Mouse (Mus musculus): ENCODE measurements at regions not wholly inside any gene's neighbourhood (a gene's known extent, or its start where the extent isn't known, plus 50 kb on each side); places are given as distances from the start of the nearest gene placed in this dataset.

DNA sequence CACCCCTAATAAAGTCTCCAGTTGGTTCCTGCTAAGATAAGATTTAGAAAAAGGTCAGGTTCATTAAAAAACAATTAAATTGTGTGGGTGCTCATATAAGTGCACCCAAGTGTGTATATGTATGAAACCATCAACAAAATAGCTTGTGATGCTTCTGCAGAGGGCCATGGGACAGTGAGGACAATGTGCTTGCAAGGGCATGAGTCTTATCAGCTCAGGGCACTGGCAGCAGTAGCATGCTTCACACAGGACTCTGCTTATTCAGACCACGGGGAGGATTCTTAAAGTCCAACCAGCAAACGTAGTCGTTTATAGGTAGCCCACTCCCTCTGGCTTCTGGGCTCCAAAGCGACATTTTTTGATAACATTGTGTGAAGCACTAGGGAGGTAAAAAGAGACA lies 186.6 kb downstream of the Enc1 start:
- DNase-seq (ENCODE audit: low read depth): no peak
- no peak for TF ChIP-seq CTCF (IDR thresholded peaks at IDR 0.05; ENCODE audit: borderline replicate concordance, extremely low read depth, insufficient read depth, insufficient read length)
- no peak for TF ChIP-seq POLR2A (IDR thresholded peaks at IDR 0.05; ENCODE audit: borderline replicate concordance, extremely low read depth, insufficient read depth, insufficient read length, poor library complexity, severe bottlenecking)

DNA sequence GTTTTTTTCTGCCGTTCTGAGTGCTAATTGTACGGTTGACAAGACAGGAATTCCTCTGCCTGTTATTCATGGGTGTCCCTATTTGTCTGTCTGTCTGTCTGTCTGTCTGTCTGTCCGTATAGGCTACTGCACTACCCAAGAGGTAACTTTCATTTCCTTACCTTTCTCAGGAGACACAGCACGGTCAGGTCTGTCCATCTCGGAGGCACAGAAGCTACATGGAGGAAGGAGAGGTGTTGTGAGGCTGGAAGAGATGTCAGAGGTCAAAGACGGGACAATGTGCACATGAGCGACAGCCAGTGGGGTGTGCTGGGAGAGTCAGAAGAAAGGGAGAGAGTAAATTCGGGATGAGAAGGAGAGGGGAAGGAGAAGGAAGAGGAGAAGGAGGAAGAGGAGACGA lies 184.8 kb downstream of the Enc1 start:
- no peak for DNase-seq (ENCODE audit: low read depth)
- TF ChIP-seq POLR2A (IDR thresholded peaks at IDR 0.05; ENCODE audit: borderline replicate concordance, extremely low read depth, insufficient read depth, insufficient read length, poor library complexity, severe bottlenecking): no peak
- no peak for TF ChIP-seq CTCF (IDR thresholded peaks at IDR 0.05; ENCODE audit: borderline replicate concordance, extremely low read depth, insufficient read depth, insufficient read length)

DNA sequence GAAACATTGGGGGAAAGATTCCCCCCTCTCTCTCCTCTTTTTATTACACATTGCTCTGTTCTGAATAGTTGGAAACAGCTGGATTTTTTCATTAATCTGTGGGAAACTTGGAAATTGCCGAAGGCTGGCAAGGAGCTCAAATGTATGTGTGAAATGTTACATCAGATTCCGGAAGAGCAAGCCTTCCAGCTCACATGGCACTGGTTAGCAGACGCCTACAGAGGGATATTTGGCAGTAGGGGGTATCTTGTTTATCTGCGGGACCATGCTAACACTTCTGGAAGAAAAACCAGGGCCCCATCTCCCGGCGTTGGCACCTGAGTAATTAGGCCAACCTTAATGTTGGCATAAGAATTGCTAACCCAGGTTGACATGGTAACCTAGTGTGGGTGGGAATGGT lies 183.0 kb downstream of the Enc1 start:
- no peak for TF ChIP-seq POLR2A (IDR thresholded peaks at IDR 0.05; ENCODE audit: borderline replicate concordance, extremely low read depth, insufficient read depth, insufficient read length, poor library complexity, severe bottlenecking)
- no peak for TF ChIP-seq CTCF (IDR thresholded peaks at IDR 0.05; ENCODE audit: borderline replicate concordance, extremely low read depth, insufficient read depth, insufficient read length)
- DNase-seq (ENCODE audit: low read depth): peak; percentile 71

DNA sequence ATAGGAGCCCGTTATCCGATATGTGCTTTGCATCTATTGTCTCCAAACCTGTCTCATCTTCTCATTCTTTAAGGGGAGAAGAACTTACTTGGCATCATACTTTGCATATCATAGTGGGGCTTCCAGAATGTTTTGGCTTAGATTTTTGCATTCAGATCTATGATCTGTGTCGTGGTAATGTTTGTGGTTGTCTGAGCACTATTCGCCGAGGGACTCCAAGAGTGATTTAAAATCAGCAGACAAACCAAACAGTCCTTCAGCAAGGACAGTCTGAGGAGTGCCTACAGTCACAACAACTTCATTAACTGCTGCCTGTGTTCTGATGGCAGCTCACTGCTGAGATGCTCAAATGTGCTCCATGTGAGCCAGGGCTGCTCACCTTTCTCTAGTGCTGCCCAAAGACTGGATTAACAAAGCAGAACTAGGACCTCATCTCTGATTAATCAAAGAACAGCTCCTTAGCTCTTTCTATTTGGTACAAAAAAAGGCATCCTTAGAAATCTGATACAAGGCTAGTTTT lies 182.5 kb downstream of the Enc1 start:
- TF ChIP-seq CTCF (IDR thresholded peaks at IDR 0.05; ENCODE audit: borderline replicate concordance, extremely low read depth, insufficient read depth, insufficient read length): no peak
- TF ChIP-seq POLR2A (IDR thresholded peaks at IDR 0.05; ENCODE audit: borderline replicate concordance, extremely low read depth, insufficient read depth, insufficient read length, poor library complexity, severe bottlenecking): no peak
- no peak for DNase-seq (ENCODE audit: low read depth)

DNA sequence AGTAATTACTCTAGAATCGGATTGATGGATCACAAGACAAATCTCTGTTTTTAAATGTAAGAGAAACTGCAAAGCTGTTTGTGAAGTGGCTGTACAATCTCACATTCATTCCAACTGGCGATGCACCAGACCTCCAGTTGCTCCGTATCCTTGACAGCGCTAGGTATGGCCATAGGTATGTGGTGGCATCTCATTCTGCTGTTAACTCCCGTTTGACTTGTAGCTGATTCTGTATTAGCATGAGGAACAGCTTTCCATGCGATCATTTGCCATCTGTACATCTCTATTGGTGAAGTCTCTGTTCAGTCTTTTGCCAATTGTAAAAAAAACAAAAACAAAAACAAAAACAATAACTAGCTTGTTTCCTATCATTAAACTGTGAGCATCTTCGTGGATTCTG lies 182.0 kb downstream of the Enc1 start:
- TF ChIP-seq POLR2A (IDR thresholded peaks at IDR 0.05; ENCODE audit: borderline replicate concordance, extremely low read depth, insufficient read depth, insufficient read length, poor library complexity, severe bottlenecking) (no peak), CTCF (IDR thresholded peaks at IDR 0.05; ENCODE audit: borderline replicate concordance, extremely low read depth, insufficient read depth, insufficient read length) (no peak)
- DNase-seq (ENCODE audit: low read depth): peak; percentile 61

DNA sequence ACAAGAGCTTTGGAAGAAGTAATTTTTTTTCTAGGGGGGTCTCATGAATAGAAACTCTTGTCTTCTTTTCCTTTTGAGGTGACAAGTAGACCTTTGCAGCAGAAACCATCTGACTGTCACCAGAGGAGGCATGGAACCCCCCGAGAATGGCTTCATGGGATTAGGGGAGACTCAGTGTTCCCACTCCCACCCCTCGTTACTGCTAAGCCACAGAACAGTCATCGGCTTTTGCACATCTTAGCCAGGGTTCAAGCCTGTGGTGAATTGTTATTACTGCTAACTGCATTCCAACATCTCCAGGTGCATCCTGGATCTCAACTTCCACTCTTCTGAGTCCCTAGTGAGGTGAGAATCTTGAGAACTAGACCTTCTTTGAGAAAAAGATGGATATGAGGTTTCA lies 180.9 kb downstream of the Enc1 start:
- no peak for TF ChIP-seq CTCF (IDR thresholded peaks at IDR 0.05; ENCODE audit: borderline replicate concordance, extremely low read depth, insufficient read depth, insufficient read length)
- TF ChIP-seq POLR2A (IDR thresholded peaks at IDR 0.05; ENCODE audit: borderline replicate concordance, extremely low read depth, insufficient read depth, insufficient read length, poor library complexity, severe bottlenecking): no peak
- DNase-seq (ENCODE audit: low read depth): no peak

DNA sequence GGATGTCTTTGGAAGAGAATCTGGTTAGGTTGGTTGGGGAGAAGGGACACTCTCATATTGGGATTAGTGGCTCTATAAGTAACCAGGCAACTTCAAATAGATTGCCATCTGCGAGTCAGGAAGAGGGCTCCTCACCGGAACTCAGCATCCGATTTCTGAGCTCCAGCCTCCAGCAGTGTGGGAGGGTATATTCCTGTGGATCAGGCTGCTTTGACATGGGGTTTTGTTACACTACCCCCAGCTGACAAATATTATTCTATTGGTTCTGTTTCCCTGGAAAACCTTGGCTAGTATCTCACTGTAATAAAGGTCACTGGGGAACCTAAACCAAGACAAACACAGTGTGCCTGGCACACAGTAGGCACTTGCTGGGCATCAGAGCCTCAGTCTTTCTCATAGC lies 179.9 kb downstream of the Enc1 start:
- TF ChIP-seq CTCF (IDR thresholded peaks at IDR 0.05; ENCODE audit: borderline replicate concordance, extremely low read depth, insufficient read depth, insufficient read length) (no peak), POLR2A (IDR thresholded peaks at IDR 0.05; ENCODE audit: borderline replicate concordance, extremely low read depth, insufficient read depth, insufficient read length, poor library complexity, severe bottlenecking) (no peak)
- DNase-seq (ENCODE audit: low read depth): no peak

DNA sequence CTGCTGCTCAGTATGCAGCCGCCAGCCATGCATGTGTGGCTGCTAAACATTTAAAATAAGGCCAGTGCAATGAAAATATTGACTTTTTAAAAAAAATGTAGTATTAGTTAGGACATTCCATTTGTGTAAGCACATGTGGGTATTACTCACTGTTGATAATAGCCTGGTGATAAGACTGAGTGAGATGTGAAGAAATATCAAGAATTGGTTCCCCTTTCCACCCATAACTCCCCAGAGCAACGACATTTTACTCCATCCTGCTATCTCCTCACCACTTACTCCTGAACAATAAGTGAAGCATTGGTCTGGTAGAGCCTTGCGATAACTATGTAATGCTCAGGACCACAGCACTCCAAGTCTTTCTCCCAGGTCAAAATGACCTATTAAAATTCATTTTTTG lies 178.2 kb downstream of the Enc1 start:
- TF ChIP-seq POLR2A (IDR thresholded peaks at IDR 0.05; ENCODE audit: borderline replicate concordance, extremely low read depth, insufficient read depth, insufficient read length, poor library complexity, severe bottlenecking): no peak
- no peak for TF ChIP-seq CTCF (IDR thresholded peaks at IDR 0.05; ENCODE audit: borderline replicate concordance, extremely low read depth, insufficient read depth, insufficient read length)
- DNase-seq (ENCODE audit: low read depth): no peak

DNA sequence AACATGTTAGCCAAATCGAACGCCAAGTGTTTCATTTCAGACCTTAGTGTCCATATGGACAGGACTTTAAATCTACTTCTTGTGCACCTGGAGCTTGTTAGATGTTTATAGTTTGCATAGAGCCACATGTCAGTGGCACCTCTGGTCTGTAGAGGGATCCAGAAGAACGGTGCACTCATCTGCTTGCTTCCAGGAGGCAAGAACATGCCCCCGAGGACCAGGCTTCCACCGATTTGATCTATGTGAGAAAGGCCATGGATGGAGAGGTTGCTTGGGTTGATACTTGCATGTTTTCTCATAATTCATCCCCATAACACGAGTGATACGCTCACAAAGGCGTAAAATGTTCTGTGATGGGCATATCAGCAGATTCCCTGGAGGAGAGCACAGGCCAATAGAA lies 177.8 kb downstream of the Enc1 start:
- TF ChIP-seq POLR2A (IDR thresholded peaks at IDR 0.05; ENCODE audit: borderline replicate concordance, extremely low read depth, insufficient read depth, insufficient read length, poor library complexity, severe bottlenecking) (no peak), CTCF (IDR thresholded peaks at IDR 0.05; ENCODE audit: borderline replicate concordance, extremely low read depth, insufficient read depth, insufficient read length) (no peak)
- DNase-seq (ENCODE audit: low read depth): no peak

DNA sequence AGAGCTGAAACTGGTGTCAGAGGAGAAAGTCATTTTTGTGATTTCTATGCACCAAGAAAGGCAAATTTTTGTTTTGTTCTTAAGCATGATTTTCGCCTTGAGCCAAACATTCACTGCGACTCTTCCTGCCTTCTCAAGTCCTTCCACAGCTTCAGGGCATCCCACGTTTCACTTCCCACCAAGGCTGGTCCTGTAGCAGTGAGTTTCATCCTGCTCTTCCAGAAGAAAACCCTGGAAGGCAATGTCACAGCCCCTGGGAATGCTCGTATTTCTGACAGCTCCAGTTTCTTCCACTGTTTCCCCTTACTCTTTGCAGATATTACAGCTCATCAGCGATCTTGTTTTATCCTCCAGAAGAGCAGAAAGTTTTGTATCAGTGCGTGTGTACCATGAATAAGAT lies 177.2 kb downstream of the Enc1 start:
- TF ChIP-seq POLR2A (IDR thresholded peaks at IDR 0.05; ENCODE audit: borderline replicate concordance, extremely low read depth, insufficient read depth, insufficient read length, poor library complexity, severe bottlenecking) (no peak), CTCF (IDR thresholded peaks at IDR 0.05; ENCODE audit: borderline replicate concordance, extremely low read depth, insufficient read depth, insufficient read length) (no peak)
- no peak for DNase-seq (ENCODE audit: low read depth)

DNA sequence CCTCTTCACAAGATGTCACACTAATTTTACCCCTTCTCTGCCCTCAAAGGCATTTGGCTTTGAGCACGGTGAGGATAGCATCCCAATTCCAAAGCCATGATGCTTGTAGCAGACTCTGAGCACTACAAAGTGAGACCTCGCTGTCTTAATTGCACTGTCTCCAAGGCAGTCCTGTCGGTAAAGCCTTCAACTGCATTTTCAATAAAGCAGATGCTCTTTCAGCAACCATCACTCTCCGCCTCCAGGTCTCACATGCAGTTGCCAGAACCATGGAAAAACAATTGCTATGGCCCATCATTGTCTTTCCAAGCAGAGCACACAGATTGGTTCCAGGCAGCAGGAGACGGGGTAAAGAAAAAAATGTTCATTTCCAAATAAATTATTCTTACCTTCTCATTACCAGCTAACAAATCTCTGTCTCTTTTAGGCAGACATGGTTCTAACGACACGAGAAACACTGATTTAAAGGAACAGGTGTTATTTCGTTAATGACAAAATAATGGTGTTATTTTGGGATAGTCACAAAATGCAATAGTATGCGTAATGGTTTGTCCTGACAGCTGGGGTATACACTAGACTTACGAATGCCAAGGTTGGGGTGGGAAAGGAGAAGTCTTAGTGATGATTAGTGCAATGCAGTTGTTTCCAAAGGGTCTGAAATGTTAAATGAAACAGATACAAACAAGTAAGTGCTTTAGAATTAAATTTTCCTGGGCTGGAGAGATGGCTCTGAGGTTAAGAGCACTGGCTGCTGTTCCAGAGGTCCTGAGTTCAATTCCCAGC lies 175.2 kb downstream of the Enc1 start:
- peak; percentile 64 for DNase-seq (ENCODE audit: low read depth)
- TF ChIP-seq POLR2A (IDR thresholded peaks at IDR 0.05; ENCODE audit: borderline replicate concordance, extremely low read depth, insufficient read depth, insufficient read length, poor library complexity, severe bottlenecking) (no peak), CTCF (IDR thresholded peaks at IDR 0.05; ENCODE audit: borderline replicate concordance, extremely low read depth, insufficient read depth, insufficient read length) (no peak)

DNA sequence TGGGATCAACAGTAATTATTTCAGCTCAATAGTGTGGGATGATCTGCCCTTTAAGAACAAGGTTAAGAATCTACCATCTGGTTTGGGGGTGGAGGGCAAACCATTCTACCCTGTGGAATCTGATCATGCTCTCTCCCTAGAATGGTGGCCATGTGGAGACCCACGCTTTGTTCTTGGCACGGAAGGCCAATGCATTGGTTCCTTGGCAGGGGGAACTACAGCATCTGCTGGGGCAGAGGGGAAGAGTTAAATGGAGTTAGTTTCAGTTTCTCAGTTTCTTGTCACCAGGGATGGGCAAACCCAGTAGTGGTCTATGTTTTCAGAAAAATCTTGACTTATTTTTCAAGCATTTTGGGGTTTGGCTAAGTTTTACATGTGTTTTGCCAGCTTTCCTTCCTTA lies 174.5 kb downstream of the Enc1 start:
- DNase-seq (ENCODE audit: low read depth): no peak
- TF ChIP-seq CTCF (IDR thresholded peaks at IDR 0.05; ENCODE audit: borderline replicate concordance, extremely low read depth, insufficient read depth, insufficient read length): no peak
- no peak for TF ChIP-seq POLR2A (IDR thresholded peaks at IDR 0.05; ENCODE audit: borderline replicate concordance, extremely low read depth, insufficient read depth, insufficient read length, poor library complexity, severe bottlenecking)
